Mouse (Mus musculus): ENCODE measurements around the gene Ms4a15.
A peak's percentile ranks its signal among the peaks of the same experiment; 100 is the strongest.

Gene Ms4a15

GRCm38 (mm10) chr19:10959085-10959977, 33.7 kb downstream of the Ms4a15 start:
- DNase-seq, result peak; percentile 49

- DNase-seq, result peak; percentile 49
These were observed 40.8 kb downstream of the Ms4a15 start for GRCm38 (mm10) chr19:10952021-10952939.

GRCm38 (mm10) chr19:10949558-10949957, 43.5 kb downstream of the Ms4a15 start:
- no peak for DNase-seq

- DNase-seq, result peak; percentile 97
These were observed 43.9 kb downstream of the Ms4a15 start, which contains the start of gene Ccdc86 for GRCm38 (mm10) chr19:10949112-10949511. Gene Ccdc86 (minus strand): TSS chr19:10949266.

- DNase-seq, result no peak
These were observed 44.6 kb downstream of the Ms4a15 start for GRCm38 (mm10) chr19:10948416-10948815.

GRCm38 (mm10) chr19:10947219-10947618, 45.8 kb downstream of the Ms4a15 start:
- DNase-seq, result no peak

- DNase-seq, result no peak
These were observed 46.5 kb downstream of the Ms4a15 start for GRCm38 (mm10) chr19:10946506-10946905.

- no peak for DNase-seq
These were observed 49.1 kb downstream of the Ms4a15 start for GRCm38 (mm10) chr19:10943955-10944354.

- DNase-seq, result no peak
These were observed 52.1 kb downstream of the Ms4a15 start for GRCm38 (mm10) chr19:10940801-10941457.

- DNase-seq, result peak; percentile 68
These were observed 52.8 kb downstream of the Ms4a15 start for GRCm38 (mm10) chr19:10940097-10940800.

GRCm38 (mm10) chr19:10938771-10939170, 54.3 kb downstream of the Ms4a15 start:
- DNase-seq, result no peak

- DNase-seq, result no peak
These were observed 55.9 kb downstream of the Ms4a15 start, which contains the start of gene Ptgdr2 for GRCm38 (mm10) chr19:10937110-10937563. Gene Ptgdr2 (plus strand): TSS chr19:10937160.

- DNase-seq, result no peak
These were observed 57.0 kb downstream of the Ms4a15 start for GRCm38 (mm10) chr19:10936077-10936476.

- no peak for DNase-seq
These were observed 58.0 kb downstream of the Ms4a15 start for GRCm38 (mm10) chr19:10935029-10935428.

GRCm38 (mm10) chr19:10930641-10931040, 62.4 kb downstream of the Ms4a15 start:
- no peak for DNase-seq

All from right cerebral cortex, adult 18-20 months (tissue).